Mouse (Mus musculus) intestine, embryonic 15.5 days (tissue): Measurements from ENCODE around the gene Pmpcb. TPM values are rescaled to one million over a fixed set of nuclear protein-coding genes. Genes with fewer than 3 reads are reported as not detected.
A peak's percentile ranks its signal among the peaks of the same experiment; 100 is the strongest.
"Not testable (repeated sequence)": the region's sequence is repeated elsewhere in the genome, so short reads cannot be mapped to it uniquely, and the experiment has no call there.

Experiments
- ATAC-seq: fragments of 200-750 bp; cut with Nextera tagmentation; 2 replicates; pipeline ENCODE4 v1.8.0; 2017; ENCODE audit warnings: moderate TSS enrichment, moderate library complexity
- H3K27ac ChIP-seq: fragments of 300-500 bp; sonication (generic); 2 replicates; pipeline ENCODE4 v1.5.1; 2015; ENCODE audit warnings: mild to moderate bottlenecking, inconsistent platforms
- H3K27me3 ChIP-seq: fragments of 300-500 bp; sonication (generic); replicated peaks from 2 replicates; pipeline ENCODE4 v1.6.1; 2015; ENCODE audit warnings: inconsistent platforms
- H3K36me3 ChIP-seq: fragments of 300-500 bp; sonication (generic); 2 replicates; pipeline ENCODE4 v1.6.1; 2015; ENCODE audit warnings: inconsistent platforms
- H3K4me1 ChIP-seq: fragments of 300-500 bp; sonication (generic); replicated peaks from 2 replicates; pipeline ENCODE4 v1.6.1; 2015; ENCODE audit warnings: inconsistent platforms
- H3K4me2 ChIP-seq: fragments of 300-500 bp; sonication (generic); replicated peaks from 2 replicates; pipeline ENCODE4 v1.6.1; 2015; ENCODE audit warnings: mild to moderate bottlenecking, inconsistent platforms
- H3K4me3 ChIP-seq: fragments of 300-500 bp; sonication (generic); replicated peaks from 2 replicates; pipeline ENCODE4 v1.5.1; 2015; ENCODE audit warnings: inconsistent platforms
- H3K9ac ChIP-seq: fragments of 300-500 bp; sonication (generic); 2 replicates; pipeline ENCODE4 v1.6.1; 2015; ENCODE audit warnings: inconsistent platforms
- H3K9me3 ChIP-seq: fragments of 300-500 bp; sonication (generic); 2 replicates; pipeline ENCODE4 v1.6.1; 2016; ENCODE audit warnings: inconsistent platforms
- WGBS: fragments of 180-500 bp; shearing (Covaris S2); methylation state at CpG from one replicate; pipeline ENCODE4 v1.1.7; 2015; 5-methylcytosine and 5-hydroxymethylcytosine counted together
- polyA plus RNA-seq: library from polyadenylated mRNA; unstranded; fragments of >200 nt; fragmentation: Nextera tagmentation; extraction: Ambion mirVana; gene quantifications from 2 replicates; pipeline ENCODE4 v1.2.1, GENCODE M21; 2015

The Pmpcb gene
- polyA plus RNA-seq, 1 experiment from 2014 or later, result 88.8 TPM

GRCm38 (mm10) chr5:21708011-21708410, 28.9 kb upstream of the Pmpcb start:
- not testable (repeated sequence) for H3K27ac ChIP-seq, H3K9me3 ChIP-seq, H3K9ac ChIP-seq, H3K4me2 ChIP-seq, H3K36me3 ChIP-seq, ATAC-seq, H3K4me1 ChIP-seq, H3K27me3 ChIP-seq, H3K4me3 ChIP-seq
- WGBS, result 87% methylated on average over 8 of the region's 8 CpGs

- no peak for ATAC-seq
- Histone ChIP-seq H3K4me1 (no peaks in the 10 kb centered on the region), H3K9ac (no peak overlapping the region), H3K36me3 (no peaks in the 10 kb centered on the region), H3K9me3 (no peaks in the 10 kb centered on the region), H3K27me3 (no peaks in the 10 kb centered on the region), H3K4me3 (no peak overlapping the region), H3K4me2 (no peak overlapping the region), H3K27ac (no peak overlapping the region)
- 54% methylated on average over 13 of the region's 13 CpGs for WGBS
Observed at GRCm38 (mm10) chr5:21712127-21712715, 24.7 kb upstream of the Pmpcb start.

- no peak for ATAC-seq
- no peaks in the 10 kb centered on the region for H3K9me3 ChIP-seq
- H3K4me2 ChIP-seq, result no peak overlapping the region
- WGBS, result 90% methylated on average over 4 of the region's 4 CpGs
- no peak overlapping the region for H3K27ac ChIP-seq
- no peaks in the 10 kb centered on the region for H3K36me3 ChIP-seq
- no peak overlapping the region for H3K9ac ChIP-seq
- no peak overlapping the region for H3K4me3 ChIP-seq
- no peaks in the 10 kb centered on the region for H3K27me3 ChIP-seq
- H3K4me1 ChIP-seq, result no peaks in the 10 kb centered on the region
Observed at GRCm38 (mm10) chr5:21714447-21714846, 22.5 kb upstream of the Pmpcb start.

GRCm38 (mm10) chr5:21717165-21717715, 19.7 kb upstream of the Pmpcb start:
- no peak overlapping the region for H3K4me2 ChIP-seq
- no peaks in the 10 kb centered on the region for H3K4me1 ChIP-seq
- H3K4me3 ChIP-seq, result no peak overlapping the region
- no peak for ATAC-seq
- no peak overlapping the region for H3K27ac ChIP-seq
- H3K9me3 ChIP-seq, result no peaks in the 10 kb centered on the region
- no peaks in the 10 kb centered on the region for H3K36me3 ChIP-seq
- 84% methylated on average over 10 of the region's 10 CpGs for WGBS
- H3K9ac ChIP-seq, result no peak overlapping the region
- no peaks in the 10 kb centered on the region for H3K27me3 ChIP-seq

GRCm38 (mm10) chr5:21718546-21718945, 18.4 kb upstream of the Pmpcb start:
- no peak for ATAC-seq
- Histone ChIP-seq H3K27me3 (no peaks in the 10 kb centered on the region), H3K36me3 (no peaks in the 10 kb centered on the region), H3K4me2 (no peak overlapping the region), H3K9ac (no peak overlapping the region), H3K4me3 (no peak overlapping the region), H3K4me1 (no peaks in the 10 kb centered on the region), H3K9me3 (no peaks in the 10 kb centered on the region), H3K27ac (no peak overlapping the region)
- WGBS, result 78% methylated on average over 5 of the region's 5 CpGs

- no peak overlapping the region for H3K4me2 ChIP-seq
- H3K27ac ChIP-seq, result no peak overlapping the region
- ATAC-seq, result no peak
- no peaks in the 10 kb centered on the region for H3K27me3 ChIP-seq
- no peak overlapping the region for H3K4me3 ChIP-seq
- no peaks in the 10 kb centered on the region for H3K9me3 ChIP-seq
- no peaks in the 10 kb centered on the region for H3K4me1 ChIP-seq
- WGBS, result 95% methylated on average over 2 of the region's 2 CpGs
- no peak overlapping the region for H3K9ac ChIP-seq
- no peaks in the 10 kb centered on the region for H3K36me3 ChIP-seq
Observed at GRCm38 (mm10) chr5:21719209-21719608, 17.7 kb upstream of the Pmpcb start.

GRCm38 (mm10) chr5:21724427-21724826, 12.5 kb upstream of the Pmpcb start:
- no peak overlapping the region for H3K4me3 ChIP-seq
- no peaks in the 10 kb centered on the region for H3K27me3 ChIP-seq
- H3K27ac ChIP-seq, result no peak overlapping the region; the same call in 1 of the 2 replicates
- no peak for ATAC-seq
- 44% methylated on average over 1 of the region's 1 CpGs for WGBS
- H3K9me3 ChIP-seq, result no peaks in the 10 kb centered on the region
- H3K9ac ChIP-seq, result no peak overlapping the region
- no peaks in the 10 kb centered on the region for H3K4me1 ChIP-seq
- no peaks in the 10 kb centered on the region for H3K36me3 ChIP-seq
- H3K4me2 ChIP-seq, result no peak overlapping the region

- 29% methylated on average over 7 of the region's 7 CpGs for WGBS
- Histone ChIP-seq H3K36me3 (no peaks in the 10 kb centered on the region), H3K4me1 (no peaks in the 10 kb centered on the region), H3K9ac (no peak overlapping the region), H3K27me3 (no peaks in the 10 kb centered on the region), H3K9me3 (no peaks in the 10 kb centered on the region), H3K4me3 (no peak overlapping the region), H3K27ac (peak overlapping the region; percentile 23; the same call in 1 of the 2 replicates), H3K4me2 (no peak overlapping the region)
- no peak for ATAC-seq
Observed at GRCm38 (mm10) chr5:21724872-21725271, 12.1 kb upstream of the Pmpcb start.

- Histone ChIP-seq H3K4me2 (no peak overlapping the region), H3K4me1 (no peaks in the 10 kb centered on the region), H3K27me3 (no peaks in the 10 kb centered on the region), H3K27ac (no peak overlapping the region), H3K9me3 (no peaks in the 10 kb centered on the region), H3K4me3 (no peak overlapping the region), H3K9ac (no peak overlapping the region), H3K36me3 (no peaks in the 10 kb centered on the region)
- ATAC-seq, result no peak
- WGBS, result 81% methylated on average over 5 of the region's 5 CpGs
Observed at GRCm38 (mm10) chr5:21729107-21729506, 7.8 kb upstream of the Pmpcb start.

- Histone ChIP-seq H3K4me1 (no peaks in the 10 kb centered on the region), H3K4me3 (no peak overlapping the region), H3K27ac (no peak overlapping the region), H3K9me3 (no peaks in the 10 kb centered on the region), H3K36me3 (no peaks in the 10 kb centered on the region), H3K9ac (no peak overlapping the region), H3K4me2 (no peak overlapping the region), H3K27me3 (no peaks in the 10 kb centered on the region)
- ATAC-seq, result no peak
- 88% methylated on average over 3 of the region's 3 CpGs for WGBS
Observed at GRCm38 (mm10) chr5:21732177-21732911, 4.6 kb upstream of the Pmpcb start.

- 36% methylated on average over 8 of the region's 8 CpGs for whole genome bisulfite sequencing
- Histone ChIP-seq H3K27me3 (no peaks in the 10 kb centered on the region), H3K36me3 (no peaks in the 10 kb centered on the region), H3K9me3 (no peaks in the 10 kb centered on the region), H3K27ac (no peak overlapping the region), H3K4me2 (0 out of 2 replicates have a peak overlapping the region, but pooled peaks have one; percentile 5), H3K4me1 (peaks cover 4% of the 10 kb centered on the region), H3K4me3 (no peak overlapping the region), H3K9ac (no peak overlapping the region)
- peak; percentile 45 for ATAC-seq
Observed at GRCm38 (mm10) chr5:21732930-21733329, 4.0 kb upstream of the Pmpcb start.

- Histone ChIP-seq H3K4me1 (peaks cover 9% of the 10 kb centered on the region), H3K4me3 (0 out of 2 replicates have a peak overlapping the region, but pooled peaks have one; percentile 6), H3K36me3 (peaks cover 8% of the 10 kb centered on the region; the same call in 1 of the 2 replicates), H3K27ac (no peak overlapping the region), H3K9me3 (no peaks in the 10 kb centered on the region), H3K4me2 (peak overlapping the region; percentile 24; the same call in 1 of the 2 replicates), H3K27me3 (no peaks in the 10 kb centered on the region), H3K9ac (no peak overlapping the region)
- no peak for ATAC-seq
- 71% methylated on average over 20 of the region's 20 CpGs for WGBS
Observed at GRCm38 (mm10) chr5:21735100-21735499, 1.8 kb upstream of the Pmpcb start.
